Mouse (Mus musculus) ES-E14 (cell line): ENCODE data around the gene Vsx2.

ENCODE experiments used
- MAFK ChIP-seq: IDR thresholded peaks from 2 replicates; pipeline ENCODE4 v1.6.1; 2014; ENCODE audit warnings: mild to moderate bottlenecking, low read depth, low read length, inconsistent platforms; ENCODE audit not compliant: insufficient read depth
- ZNF384 ChIP-seq: IDR thresholded peaks from 2 replicates; pipeline ENCODE4 v1.6.1; 2012; ENCODE audit warnings: low read depth, low read length, inconsistent platforms

- TF ChIP-seq MAFK (no peak), ZNF384 (no peak)
These were observed 55.6 kb downstream of the Vsx2 start for GRCm38 (mm10) chr12:84625116-84625515.
